Mouse (Mus musculus): ENCODE data around the gene Zzz3.

- TF ChIP-seq CTCF (IDR thresholded peaks at IDR 0.05; ENCODE audit: extremely low read depth, insufficient read length, insufficient replicate concordance, low read depth, low read length) (no peak), POLR2A (IDR thresholded peaks at IDR 0.05; ENCODE audit: low read depth, low read length) (no peak)
Measured at GRCm38 (mm10) chr3:152462900-152463299, 67.6 kb downstream of the Zzz3 start.
